7 mouse cellular contexts compared by ENCODE assay signal in genomic region chr4:119173851-119174453, GRCm38 (mm10). TPM values are rescaled to one million over a fixed set of nuclear protein-coding genes. Genes with fewer than 3 reads are reported as not detected.
DNase-seq lines count a peak whose midpoint lies in the region; ATAC-seq and TF ChIP-seq lines count a peak whose summit lies in the region.

Gene Zfp691 (minus strand): TSS chr4:119174195.

- H3K4me2 ChIP-seq in intestine, postnatal 0 days (replicated peaks; ENCODE audit: low read depth) = peak within 1 kb of the TSS; percentile 85
- H3K4me2 ChIP-seq in midbrain, embryonic 12.5 days (replicated peaks) = peak within 1 kb of the TSS; percentile 66

- intact Hi-C loops in left cerebral cortex, postnatal 4 days (cut with DNase I) = no loop called here

- peak; percentile 94 for DNase-seq in adrenal gland, postnatal 10 days
- peak; percentile 94 for DNase-seq in embryonic facial prominence, embryonic 10.5 days (ENCODE audit: low spot score)
- DNase-seq in gonadal fat pad, adult 2 months (ENCODE audit: low read depth) = peak; percentile 86
- peak; percentile 94 for DNase-seq in left cerebral cortex, postnatal 4 days

- H3K27ac ChIP-seq in embryonic facial prominence, embryonic 10.5 days (replicated peaks) = peak within 1 kb of the TSS; percentile 89
- no peak within 1 kb of the TSS for H3K27ac ChIP-seq in intestine, postnatal 0 days (ENCODE audit: low read depth, low read length)
- H3K27ac ChIP-seq in midbrain, embryonic 12.5 days (replicated peaks) = peak within 1 kb of the TSS; percentile 60; the same call in 1 of the 2 replicates
- H3K27ac ChIP-seq in small intestine, adult 2 months (ENCODE audit: insufficient read depth, low read depth, low read length) = peak within 1 kb of the TSS; percentile 32

- ATAC-seq in intestine, postnatal 0 days = peak; percentile 100
- ATAC-seq in midbrain, embryonic 12.5 days (ENCODE audit: low FRiP score, low read depth) = peak; percentile 100

- under 1% methylated on average over 40 of the region's 40 CpGs for WGBS in embryonic facial prominence, embryonic 10.5 days
- under 1% methylated on average over 32 of the region's 40 CpGs for WGBS in intestine, postnatal 0 days
- WGBS in midbrain, embryonic 12.5 days = under 1% methylated on average over 40 of the region's 40 CpGs
- WGBS in small intestine, adult 2 months = under 1% methylated on average over 40 of the region's 40 CpGs

- H3K27me3 ChIP-seq in embryonic facial prominence, embryonic 10.5 days (replicated peaks; ENCODE audit: low read depth, poor library complexity, severe bottlenecking) = no peaks in the 10 kb centered on the region
- no peaks in the 10 kb centered on the region for H3K27me3 ChIP-seq in intestine, postnatal 0 days (replicated peaks; ENCODE audit: control insufficient read depth, insufficient read depth, low read length)
- no peaks in the 10 kb centered on the region for H3K27me3 ChIP-seq in midbrain, embryonic 12.5 days
- H3K27me3 ChIP-seq in small intestine, adult 2 months (ENCODE audit: control insufficient read depth, insufficient read depth, low read length) = no peaks in the 10 kb centered on the region

- TF ChIP-seq POLR2A in small intestine, adult 2 months (IDR thresholded peaks at IDR 0.05; ENCODE audit: low read depth, low read length) = peak; percentile 71; the same call in 1 of the 2 replicates

- peaks cover 33% of the 10 kb centered on the region for H3K36me3 ChIP-seq in embryonic facial prominence, embryonic 10.5 days (replicated peaks)
- peaks cover 4% of the 10 kb centered on the region for H3K36me3 ChIP-seq in intestine, postnatal 0 days (ENCODE audit: control insufficient read depth, insufficient read depth)
- H3K36me3 ChIP-seq in midbrain, embryonic 12.5 days = peaks cover 17% of the 10 kb centered on the region
- 0 out of 2 replicates have a peak, but pooled peaks cover 8% of the 10 kb centered on the region for H3K36me3 ChIP-seq in small intestine, adult 2 months (ENCODE audit: control insufficient read depth, insufficient read depth, low read length)

- H3K4me3 ChIP-seq in embryonic facial prominence, embryonic 10.5 days = peak within 1 kb of the TSS; percentile 80
- H3K4me3 ChIP-seq in intestine, postnatal 0 days (ENCODE audit: low read depth, low read length) = peak within 1 kb of the TSS; percentile 75
- peak within 1 kb of the TSS; percentile 75 for H3K4me3 ChIP-seq in midbrain, embryonic 12.5 days
- H3K4me3 ChIP-seq in small intestine, adult 2 months (ENCODE audit: low read depth, low read length) = peak within 1 kb of the TSS; percentile 80

- peaks cover 12% of the 10 kb centered on the region for H3K4me1 ChIP-seq in embryonic facial prominence, embryonic 10.5 days
- H3K4me1 ChIP-seq in intestine, postnatal 0 days (replicated peaks; ENCODE audit: control insufficient read depth, insufficient read depth, low read length) = no peaks in the 10 kb centered on the region
- peaks cover 20% of the 10 kb centered on the region for H3K4me1 ChIP-seq in midbrain, embryonic 12.5 days
- H3K4me1 ChIP-seq in small intestine, adult 2 months (ENCODE audit: control insufficient read depth, insufficient read depth, insufficient read length, low read length) = no peaks in the 10 kb centered on the region; the same call in 1 of the 2 replicates

- no peak for TF ChIP-seq CTCF in intestine, postnatal 0 days (IDR thresholded peaks at IDR 0.05; ENCODE audit: low read depth)
- TF ChIP-seq CTCF in small intestine, adult 2 months (IDR thresholded peaks at IDR 0.05; ENCODE audit: extremely low read depth, insufficient read length, insufficient replicate concordance, low read depth, low read length) = no peak

- peak within 1 kb of the TSS; percentile 65 for H3K9ac ChIP-seq in intestine, postnatal 0 days (ENCODE audit: low read depth, low read length)
- peak within 1 kb of the TSS; percentile 85 for H3K9ac ChIP-seq in midbrain, embryonic 12.5 days (replicated peaks)

- H3K9me3 ChIP-seq in embryonic facial prominence, embryonic 10.5 days = no peaks in the 10 kb centered on the region
- no peaks in the 10 kb centered on the region for H3K9me3 ChIP-seq in intestine, postnatal 0 days (ENCODE audit: control insufficient read depth)
- H3K9me3 ChIP-seq in midbrain, embryonic 12.5 days = no peaks in the 10 kb centered on the region

RNA-seq across cellular contexts. Expression of gene Zfp691, which starts in this region (rescaled TPM):
- 10 to 100 TPM; 13.5 to 15.9 TPM for total RNA-seq in adrenal gland, postnatal 10 days (2021)
- polyA plus RNA-seq in embryonic facial prominence, embryonic 10.5 days (2016; fragmentation: Nextera tagmentation; extraction: Ambion mirVana) = 11.4 and 13.9 TPM in 2 replicates
- 6.7 and 8.0 TPM in 2 replicates for polyA plus RNA-seq in gonadal fat pad, adult 2 months (2012; rRNA removed)
- polyA plus RNA-seq in intestine, postnatal 0 days (2015; fragmentation: Nextera tagmentation; extraction: Ambion mirVana) = 3.4 and 3.6 TPM in 2 replicates
- total RNA-seq in left cerebral cortex, postnatal 4 days (2021) = 1 to 10 TPM; 4.5 to 8.7 TPM
- polyA plus RNA-seq in midbrain, embryonic 12.5 days (2016; fragmentation: Nextera tagmentation; extraction: Ambion mirVana) = 7.7 and 12.0 TPM in 2 replicates
- polyA plus RNA-seq in small intestine, adult 2 months (2012; rRNA removed) = 4.2 and 6.2 TPM in 2 replicates
